Mouse (Mus musculus): ENCODE data around the gene Sox1. TPM values are rescaled to one million over a fixed set of nuclear protein-coding genes. Genes with fewer than 3 reads are reported as not detected.
A peak's percentile ranks its signal among the peaks of the same experiment; 100 is the strongest.

Sox1 gene
- polyA plus RNA-seq, 1 experiment from 2014 or later, result 2.2 TPM

DNA sequence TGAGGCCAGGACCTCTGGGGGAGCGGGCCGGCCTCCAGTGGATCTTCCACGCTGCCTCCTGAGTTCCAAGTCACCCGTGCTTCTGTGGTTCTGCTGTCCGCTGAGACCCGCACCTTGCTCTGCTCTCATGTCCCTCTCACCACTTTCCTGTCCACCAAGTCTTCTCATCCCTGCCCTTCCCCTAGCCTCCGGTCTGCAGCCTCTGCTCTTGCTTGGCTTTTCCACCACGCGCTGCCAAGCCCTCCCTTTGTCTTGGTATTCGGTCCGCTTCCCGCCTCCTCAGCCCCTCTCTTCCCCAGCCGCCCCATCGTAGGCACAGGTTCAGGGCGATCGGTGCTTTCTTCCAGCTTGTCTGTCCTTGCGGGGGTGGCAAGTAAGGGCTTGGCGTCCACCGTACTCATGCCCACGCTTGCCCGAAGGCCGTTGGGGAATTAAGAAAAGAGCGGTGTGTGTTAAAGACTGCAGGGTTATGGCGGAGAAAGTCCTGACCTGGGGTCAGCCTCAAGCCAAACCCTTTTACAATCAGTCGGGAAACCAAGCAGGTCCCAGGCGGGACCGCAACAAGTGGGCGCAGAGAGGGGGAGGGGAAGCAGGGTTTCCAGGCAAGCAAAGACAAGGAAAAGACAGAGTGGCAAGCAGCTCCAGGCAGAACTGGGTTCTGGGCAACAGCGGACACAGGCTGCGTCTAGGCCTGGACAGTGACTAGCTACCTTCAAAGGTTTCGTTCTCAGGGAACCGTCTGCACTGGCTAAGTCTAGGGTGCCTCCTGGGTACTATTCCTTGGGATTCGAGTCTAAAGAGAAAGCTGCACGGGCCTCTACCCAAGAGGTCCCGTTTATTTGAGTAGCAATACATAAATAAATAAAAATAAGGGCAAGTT, 6.5 kb downstream of the Sox1 start:
- peak; percentile 5; the same call in 1 of the 2 replicates for ATAC-seq (replicated peaks)
- peak overlapping the region; percentile 45 for H3K4me2 ChIP-seq
- no peaks in the 10 kb centered on the region for H3K36me3 ChIP-seq (replicated peaks)
- 2% methylated on average over 34 of the region's 35 CpGs for WGBS
- peaks cover 40% of the 10 kb centered on the region for H3K27me3 ChIP-seq (replicated peaks)
- H3K4me3 ChIP-seq, result peak overlapping the region; percentile 28
- no peaks in the 10 kb centered on the region for H3K9me3 ChIP-seq
- peak overlapping the region; percentile 73 for H3K27ac ChIP-seq
- 0 out of 2 replicates have a peak overlapping the region, but pooled peaks have one; percentile 15 for H3K9ac ChIP-seq
- H3K4me1 ChIP-seq, result peaks cover 31% of the 10 kb centered on the region

DNA sequence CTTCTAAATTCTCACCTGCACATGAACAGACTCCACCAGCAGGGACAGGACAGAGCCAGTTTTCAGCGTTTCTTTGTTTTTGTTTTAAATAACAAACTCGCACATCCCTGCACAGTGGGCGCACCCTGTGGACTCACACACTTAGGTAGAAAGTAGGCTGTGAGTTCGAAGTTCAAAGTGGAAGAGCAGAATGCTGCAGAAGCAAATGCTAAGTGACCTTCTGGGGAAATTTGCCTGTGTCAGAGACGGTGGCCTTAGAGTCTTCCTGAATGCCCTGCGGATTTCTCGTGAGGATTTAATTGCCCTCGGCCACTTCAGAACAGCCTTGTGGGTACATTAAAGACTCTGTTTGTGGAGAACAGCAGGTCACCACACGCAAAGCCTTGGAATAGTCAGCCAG, 7.6 kb downstream of the Sox1 start:
- no peak overlapping the region for H3K9ac ChIP-seq

DNA sequence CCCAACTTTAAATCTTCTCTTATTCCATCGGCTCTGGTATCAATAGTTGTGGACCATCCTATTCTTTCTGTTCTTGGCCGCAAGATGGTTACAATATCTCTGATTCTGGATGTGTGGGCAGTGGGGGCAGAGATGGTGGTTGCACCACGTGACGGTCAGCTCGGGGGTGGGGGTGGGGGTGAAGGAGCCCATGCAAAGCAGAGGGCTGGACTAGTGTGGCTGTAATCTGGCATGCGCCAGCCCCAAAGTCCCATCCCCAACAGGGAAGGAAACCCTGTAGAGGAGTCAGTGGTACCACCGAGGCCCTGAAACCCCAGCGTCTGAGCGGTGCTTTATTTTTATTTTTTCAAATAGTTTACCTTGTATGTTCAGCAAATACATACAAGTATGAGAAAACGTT, 12.9 kb downstream of the Sox1 start:
- Histone ChIP-seq H3K4me2 (no peak overlapping the region), H3K27me3 (replicated peaks) (peaks cover 43% of the 10 kb centered on the region), H3K4me3 (no peak overlapping the region), H3K9me3 (no peaks in the 10 kb centered on the region), H3K4me1 (peaks cover 5% of the 10 kb centered on the region; the same call in 1 of the 2 replicates), H3K9ac (no peak overlapping the region), H3K27ac (no peak overlapping the region), H3K36me3 (replicated peaks) (no peaks in the 10 kb centered on the region)
- 15% methylated on average over 10 of the region's 10 CpGs for WGBS
- ATAC-seq (replicated peaks), result no peak

More for the DNA sequence above, 7.6 kb downstream of the Sox1 start:
- WGBS, result 10% methylated on average over 9 of the region's 9 CpGs
- peaks cover 35% of the 10 kb centered on the region for H3K27me3 ChIP-seq (replicated peaks)
- H3K27ac ChIP-seq, result peak overlapping the region; percentile 73; the same call in 1 of the 2 replicates
- ATAC-seq (replicated peaks), result no peak
- H3K36me3 ChIP-seq (replicated peaks), result no peaks in the 10 kb centered on the region
- peaks cover 22% of the 10 kb centered on the region for H3K4me1 ChIP-seq
- H3K4me3 ChIP-seq, result no peak overlapping the region
- no peaks in the 10 kb centered on the region for H3K9me3 ChIP-seq
- no peak overlapping the region for H3K4me2 ChIP-seq

DNA sequence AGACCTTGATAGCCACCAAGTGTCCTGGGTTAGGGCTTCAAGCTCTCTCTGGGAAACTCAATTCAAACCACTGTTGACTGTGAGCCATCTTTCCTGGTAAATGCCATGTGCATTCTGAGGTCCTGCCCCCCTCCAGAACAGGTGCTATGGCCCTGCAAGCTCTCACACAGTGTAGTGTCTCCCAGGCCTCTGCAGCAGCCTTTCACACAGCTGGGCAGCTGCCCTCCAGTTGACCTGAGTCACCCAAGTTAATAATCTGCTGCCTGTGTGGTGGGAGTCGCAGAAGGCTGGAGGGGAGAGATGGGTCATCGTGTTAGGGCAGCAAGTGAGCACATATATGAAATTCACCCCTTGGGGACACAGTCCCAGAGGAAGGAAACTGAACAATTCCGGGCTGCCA, 14.9 kb downstream of the Sox1 start:
- Histone ChIP-seq H3K27me3 (replicated peaks) (peaks cover 27% of the 10 kb centered on the region), H3K27ac (no peak overlapping the region), H3K9me3 (no peaks in the 10 kb centered on the region), H3K4me3 (no peak overlapping the region), H3K4me2 (no peak overlapping the region), H3K36me3 (replicated peaks) (no peaks in the 10 kb centered on the region), H3K4me1 (no peaks in the 10 kb centered on the region), H3K9ac (no peak overlapping the region)
- no peak for ATAC-seq (replicated peaks)
- 67% methylated on average over 3 of the region's 3 CpGs for WGBS

DNA sequence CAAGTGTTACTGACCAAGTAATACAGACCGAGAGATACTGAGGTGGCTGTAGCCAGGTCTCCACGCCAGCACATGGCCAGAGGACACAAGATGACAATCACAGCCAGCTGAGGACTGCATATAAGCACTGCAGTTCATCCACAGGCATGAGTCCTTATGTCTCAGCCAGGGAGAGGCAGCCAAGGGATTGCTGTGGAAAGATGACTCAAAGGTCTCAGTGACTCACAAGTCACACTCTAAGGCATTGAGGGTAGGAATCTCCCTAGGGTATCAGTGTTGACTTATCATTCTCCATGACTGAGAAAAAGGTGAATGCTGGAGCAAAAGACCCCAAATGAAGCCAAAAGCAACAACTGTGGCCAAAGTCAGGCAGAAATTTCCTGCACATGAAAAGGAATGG, 22.0 kb downstream of the Sox1 start:
- WGBS, result 93% methylated on average over 2 of the region's 2 CpGs
- H3K9me3 ChIP-seq, result no peaks in the 10 kb centered on the region
- no peak overlapping the region for H3K27ac ChIP-seq
- no peak overlapping the region for H3K4me2 ChIP-seq
- no peaks in the 10 kb centered on the region for H3K4me1 ChIP-seq
- ATAC-seq (replicated peaks), result no peak
- H3K27me3 ChIP-seq (replicated peaks), result no peaks in the 10 kb centered on the region; the same call in 1 of the 2 replicates
- H3K4me3 ChIP-seq, result no peak overlapping the region
- H3K36me3 ChIP-seq (replicated peaks), result no peaks in the 10 kb centered on the region
- H3K9ac ChIP-seq, result no peak overlapping the region

DNA sequence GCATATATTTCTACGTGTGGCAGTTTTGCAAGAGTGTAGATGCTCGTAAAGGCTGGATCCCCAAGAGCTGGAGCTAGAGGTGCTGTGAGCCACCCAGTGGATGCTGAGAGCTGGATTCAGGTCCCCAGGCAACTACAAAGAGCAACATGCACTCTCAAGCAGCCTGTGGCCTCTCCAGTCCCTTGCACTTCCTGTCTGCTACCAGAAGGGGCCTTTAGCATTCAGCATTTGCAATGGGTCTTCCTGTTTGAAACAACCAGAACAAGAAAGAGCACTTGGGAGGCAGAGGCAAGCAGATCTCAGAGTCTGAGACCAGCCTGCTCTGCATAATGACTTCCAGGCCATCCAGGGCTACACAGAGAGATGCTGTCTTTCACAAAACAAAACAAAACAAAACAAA, 25.4 kb downstream of the Sox1 start:
- Histone ChIP-seq H3K9me3 (no peaks in the 10 kb centered on the region), H3K27ac (no peak overlapping the region), H3K36me3 (replicated peaks) (no peaks in the 10 kb centered on the region), H3K27me3 (replicated peaks) (no peaks in the 10 kb centered on the region; the same call in 1 of the 2 replicates), H3K4me2 (no peak overlapping the region), H3K4me3 (no peak overlapping the region), H3K4me1 (no peaks in the 10 kb centered on the region), H3K9ac (no peak overlapping the region)
- no peak for ATAC-seq (replicated peaks)
- WGBS, result 86% methylated on average over 2 of the region's 2 CpGs

DNA sequence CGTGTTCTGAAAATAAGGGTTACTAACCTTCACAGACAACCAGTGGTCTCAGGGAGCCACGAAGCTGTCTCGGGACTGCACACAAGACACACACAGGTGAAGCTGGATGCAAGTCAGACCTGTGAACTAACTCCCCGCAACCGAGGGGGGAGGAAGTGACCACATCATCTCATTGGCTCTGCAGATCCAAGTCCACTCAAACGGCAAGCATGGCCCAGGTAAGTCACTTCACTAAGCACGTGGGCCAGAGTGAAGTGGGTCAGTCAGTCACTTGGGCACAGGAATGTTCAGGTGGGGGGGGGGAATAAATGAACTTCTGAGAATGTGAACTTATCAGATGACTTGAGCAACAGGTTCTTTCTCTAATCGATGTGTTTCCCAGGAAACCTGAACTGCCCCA, 30.8 kb downstream of the Sox1 start:
- H3K27ac ChIP-seq, result no peak overlapping the region
- H3K27me3 ChIP-seq (replicated peaks), result peaks cover 35% of the 10 kb centered on the region
- no peak for ATAC-seq (replicated peaks)
- H3K9ac ChIP-seq, result no peak overlapping the region
- H3K9me3 ChIP-seq, result no peaks in the 10 kb centered on the region
- peaks cover 36% of the 10 kb centered on the region for H3K4me1 ChIP-seq
- H3K4me3 ChIP-seq, result no peak overlapping the region
- no peaks in the 10 kb centered on the region for H3K36me3 ChIP-seq (replicated peaks)
- WGBS, result 93% methylated on average over 8 of the region's 8 CpGs
- no peak overlapping the region for H3K4me2 ChIP-seq

DNA sequence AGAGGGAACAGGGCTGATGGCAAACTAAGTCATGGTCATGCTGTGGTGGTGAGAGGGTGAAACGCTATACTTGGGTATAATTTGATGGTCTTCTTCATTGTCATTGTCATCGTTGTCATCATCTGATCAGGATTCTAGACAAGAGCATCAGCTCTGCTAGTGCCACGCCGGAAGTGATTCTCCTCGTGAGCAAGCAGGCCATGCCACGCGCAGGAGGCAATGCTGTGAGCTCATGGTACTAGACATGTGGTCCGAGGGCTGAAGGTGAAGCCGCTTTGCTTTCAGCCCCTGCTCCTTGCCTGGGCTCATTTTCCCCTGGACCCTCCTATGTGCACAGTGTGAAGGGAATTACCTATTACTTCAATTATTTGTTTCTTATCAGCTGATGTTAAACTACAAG, 32.3 kb downstream of the Sox1 start:
- Histone ChIP-seq H3K9me3 (no peaks in the 10 kb centered on the region), H3K4me3 (no peak overlapping the region), H3K27ac (no peak overlapping the region), H3K4me2 (no peak overlapping the region), H3K36me3 (replicated peaks) (no peaks in the 10 kb centered on the region), H3K27me3 (replicated peaks) (peaks cover 46% of the 10 kb centered on the region), H3K4me1 (peaks cover 45% of the 10 kb centered on the region), H3K9ac (no peak overlapping the region)
- WGBS, result 63% methylated on average over 9 of the region's 9 CpGs
- no peak for ATAC-seq (replicated peaks)

DNA sequence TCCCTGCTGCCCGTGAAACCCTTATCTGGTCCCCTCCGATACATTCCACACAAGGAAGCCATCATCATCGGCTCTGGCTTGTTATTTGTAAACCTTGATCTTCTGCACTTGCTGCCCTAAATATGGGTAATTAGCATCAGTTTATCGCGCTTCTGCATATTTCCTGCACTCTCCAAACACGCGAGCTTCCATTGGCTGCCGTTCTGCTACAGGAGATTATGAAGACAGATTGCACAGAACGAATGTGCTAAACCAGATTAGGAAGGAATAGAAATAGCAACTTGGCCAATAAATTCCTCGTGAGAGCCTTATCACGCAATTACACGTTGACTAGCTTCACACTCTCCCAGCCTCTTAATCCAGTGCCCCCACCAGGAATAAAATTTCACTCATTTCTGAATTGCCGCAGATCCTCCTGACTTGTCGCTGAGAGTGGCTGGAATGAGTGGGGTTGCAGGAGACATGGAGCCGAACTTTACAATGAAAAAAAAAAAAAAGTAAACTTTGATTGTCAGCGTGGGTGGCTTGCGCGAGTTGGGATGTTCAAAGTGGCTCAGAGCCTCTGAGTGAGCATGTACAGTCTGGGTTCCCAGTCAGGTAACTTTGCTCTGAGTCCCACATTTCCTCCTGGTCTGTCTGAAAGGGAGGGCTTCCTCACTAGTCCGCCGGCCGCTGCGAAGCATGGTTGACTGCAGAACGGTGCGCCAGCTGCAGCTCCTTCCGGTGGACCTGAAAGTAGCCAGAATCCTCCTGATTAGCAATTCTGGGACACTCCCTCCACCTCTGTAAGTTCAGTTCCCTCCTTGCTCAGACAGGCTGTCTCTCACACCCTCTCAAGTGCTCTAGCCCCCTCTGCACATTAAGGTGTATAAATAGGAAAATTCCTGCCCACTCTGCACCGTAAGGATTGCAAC, 33.0 kb downstream of the Sox1 start:
- H3K9me3 ChIP-seq, result no peaks in the 10 kb centered on the region
- no peak overlapping the region for H3K4me3 ChIP-seq
- no peak overlapping the region for H3K9ac ChIP-seq
- ATAC-seq (replicated peaks), result no peak
- H3K27ac ChIP-seq, result no peak overlapping the region
- no peak overlapping the region; the same call in 1 of the 2 replicates for H3K4me2 ChIP-seq
- 16% methylated on average over 26 of the region's 26 CpGs for WGBS
- H3K36me3 ChIP-seq (replicated peaks), result no peaks in the 10 kb centered on the region
- peaks cover 48% of the 10 kb centered on the region for H3K4me1 ChIP-seq
- peaks cover 52% of the 10 kb centered on the region for H3K27me3 ChIP-seq (replicated peaks)

DNA sequence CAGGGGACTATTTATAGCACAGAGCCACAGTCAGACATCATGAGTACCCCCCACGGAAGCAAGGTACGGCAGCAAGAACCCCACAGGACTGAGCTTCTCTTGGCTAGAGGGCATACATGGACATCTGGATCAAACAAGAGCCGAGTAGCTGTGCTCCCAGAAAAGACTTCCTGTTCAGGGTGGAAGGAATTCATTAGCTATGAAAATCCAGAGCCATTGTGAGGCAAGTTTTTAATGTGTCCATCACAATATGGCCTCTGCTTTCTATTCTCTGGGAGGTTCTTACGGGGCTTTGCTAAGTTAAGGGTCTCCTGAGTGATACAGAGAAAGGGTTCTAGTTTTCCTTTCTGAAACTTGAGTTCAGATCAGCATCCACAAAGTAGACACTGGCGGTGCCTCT, 33.8 kb downstream of the Sox1 start:
- Histone ChIP-seq H3K4me2 (no peak overlapping the region), H3K27ac (peak overlapping the region; percentile 75; the same call in 1 of the 2 replicates), H3K4me3 (no peak overlapping the region), H3K9me3 (no peaks in the 10 kb centered on the region), H3K36me3 (replicated peaks) (no peaks in the 10 kb centered on the region), H3K9ac (no peak overlapping the region), H3K4me1 (peaks cover 48% of the 10 kb centered on the region), H3K27me3 (replicated peaks) (peaks cover 59% of the 10 kb centered on the region)
- WGBS, result 17% methylated on average over 5 of the region's 5 CpGs
- ATAC-seq (replicated peaks), result no peak

DNA sequence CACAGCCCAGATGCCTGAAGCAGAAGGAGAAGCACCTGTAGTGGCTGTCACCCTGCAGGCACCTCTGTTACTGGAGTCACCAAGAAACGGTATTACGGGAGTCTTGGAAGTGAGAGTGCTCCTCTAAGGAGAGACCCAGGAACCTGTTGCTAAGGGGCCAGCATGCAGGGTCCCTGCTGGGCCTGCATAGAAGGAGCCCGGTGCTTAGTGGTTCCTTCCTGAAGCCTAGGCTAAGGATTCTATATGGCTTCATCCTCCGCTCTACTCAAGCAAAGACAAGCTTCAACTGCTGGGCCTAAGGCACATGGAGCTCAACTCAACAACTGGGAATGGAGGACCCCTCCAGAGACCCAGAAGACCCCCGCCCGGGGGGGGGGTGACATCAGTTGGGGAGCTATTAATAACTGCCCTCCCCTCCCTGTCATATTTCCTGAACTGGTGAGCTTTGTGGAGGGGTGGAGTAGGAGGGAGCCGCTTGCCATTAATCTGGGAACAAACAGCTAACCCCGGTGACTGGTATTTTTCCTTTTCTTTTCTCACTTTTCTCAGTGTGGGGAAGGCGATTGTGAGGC, 34.6 kb downstream of the Sox1 start:
- no peaks in the 10 kb centered on the region for H3K36me3 ChIP-seq (replicated peaks)
- H3K27me3 ChIP-seq (replicated peaks), result peaks cover 63% of the 10 kb centered on the region
- peak; percentile 18; the same call in 1 of the 2 replicates for ATAC-seq (replicated peaks)
- H3K4me1 ChIP-seq, result peaks cover 48% of the 10 kb centered on the region
- H3K4me3 ChIP-seq, result no peak overlapping the region
- no peaks in the 10 kb centered on the region for H3K9me3 ChIP-seq
- no peak overlapping the region for H3K4me2 ChIP-seq
- no peak overlapping the region for H3K9ac ChIP-seq
- 3% methylated on average over 9 of the region's 9 CpGs for WGBS
- peak overlapping the region; percentile 75 for H3K27ac ChIP-seq

Measured in midbrain, embryonic 15.5 days (tissue).